ENCODE assay signal across 7 mouse cellular contexts in genomic region chr4:98816807-98817183, GRCm38 (mm10). TPM values are rescaled to one million over a fixed set of nuclear protein-coding genes. Genes with fewer than 3 reads are reported as not detected.
DNase-seq lines count a peak whose midpoint lies in the region; ATAC-seq and TF ChIP-seq lines count a peak whose summit lies in the region.

No protein-coding gene starts in this region.

- no peak overlapping the region for H3K27ac ChIP-seq in liver, adult 2 months (replicated peaks; ENCODE audit: insufficient read depth, low read depth, low read length)
- peak overlapping the region; percentile 70 for H3K27ac ChIP-seq in embryonic facial prominence, embryonic 12.5 days
- no peak overlapping the region for H3K27ac ChIP-seq in hindbrain, embryonic 16.5 days (ENCODE audit: low read depth, low read length)
- H3K27ac ChIP-seq in neural tube, embryonic 13.5 days (replicated peaks) = no peak overlapping the region

- TF ChIP-seq POLR2A in liver, adult 2 months (IDR thresholded peaks at IDR 0.05; ENCODE audit: extremely low read depth, insufficient read depth, low read length) = no peak

- no peak overlapping the region for H3K9ac ChIP-seq in liver, adult 2 months (ENCODE audit: low read depth, low read length)
- peak overlapping the region; percentile 85 for H3K9ac ChIP-seq in embryonic facial prominence, embryonic 12.5 days
- H3K9ac ChIP-seq in hindbrain, embryonic 16.5 days (ENCODE audit: low read depth, low read length) = peak overlapping the region; percentile 79
- H3K9ac ChIP-seq in neural tube, embryonic 13.5 days = peak overlapping the region; percentile 81

- peak overlapping the region; percentile 83 for H3K4me2 ChIP-seq in embryonic facial prominence, embryonic 12.5 days (replicated peaks)
- H3K4me2 ChIP-seq in hindbrain, embryonic 16.5 days (ENCODE audit: low read length) = peak overlapping the region; percentile 94
- peak overlapping the region; percentile 99 for H3K4me2 ChIP-seq in neural tube, embryonic 13.5 days

- no peak for DNase-seq in liver, adult 2 months (ENCODE audit: extremely low read depth, low read depth, low spot score)
- no peak for DNase-seq in liver
- no peak for DNase-seq in T-cell, adult 2 months (ENCODE audit: low spot score)
- no peak for DNase-seq in urinary bladder, adult 18-20 months (ENCODE audit: low spot score in 2 of 2)

- TF ChIP-seq CTCF in liver, adult 2 months (IDR thresholded peaks at IDR 0.05; ENCODE audit: low read depth, low read length) = no peak

- H3K36me3 ChIP-seq in liver, adult 2 months (ENCODE audit: control insufficient read depth, insufficient read depth, low read length) = no peaks in the 10 kb centered on the region
- no peaks in the 10 kb centered on the region for H3K36me3 ChIP-seq in embryonic facial prominence, embryonic 12.5 days
- H3K36me3 ChIP-seq in hindbrain, embryonic 16.5 days (ENCODE audit: control insufficient read depth, insufficient read depth, low read length) = no peaks in the 10 kb centered on the region
- no peaks in the 10 kb centered on the region for H3K36me3 ChIP-seq in neural tube, embryonic 13.5 days

- ATAC-seq in embryonic facial prominence, embryonic 12.5 days (ENCODE audit: insufficient number of reproducible peaks, insufficient read depth, low FRiP score, low TSS enrichment) = peak; percentile 22; the same call in 1 of the 2 replicates
- peak; percentile 27 for ATAC-seq in hindbrain, embryonic 16.5 days
- 0 out of 2 replicates have a peak, but pooled peaks have one; percentile 45 for ATAC-seq in neural tube, embryonic 13.5 days (ENCODE audit: low read depth)

- H3K4me3 ChIP-seq in liver, adult 2 months (ENCODE audit: insufficient read depth, low read depth, low read length) = peak overlapping the region; percentile 47; the same call in 1 of the 2 replicates
- peak overlapping the region; percentile 79 for H3K4me3 ChIP-seq in embryonic facial prominence, embryonic 12.5 days
- peak overlapping the region; percentile 77 for H3K4me3 ChIP-seq in hindbrain, embryonic 16.5 days (ENCODE audit: low read length)
- peak overlapping the region; percentile 74 for H3K4me3 ChIP-seq in neural tube, embryonic 13.5 days

- 4% methylated on average over 14 of the region's 14 CpGs for WGBS in liver, adult 2 months
- WGBS in embryonic facial prominence, embryonic 12.5 days = 1% methylated on average over 14 of the region's 14 CpGs
- WGBS in hindbrain, embryonic 16.5 days = 4% methylated on average over 14 of the region's 14 CpGs
- 1% methylated on average over 14 of the region's 14 CpGs for WGBS in neural tube, embryonic 13.5 days

- peaks cover 10% of the 10 kb centered on the region for H3K27me3 ChIP-seq in liver, adult 2 months (ENCODE audit: control insufficient read depth, insufficient read depth, low read length)
- H3K27me3 ChIP-seq in embryonic facial prominence, embryonic 12.5 days = no peaks in the 10 kb centered on the region
- H3K27me3 ChIP-seq in hindbrain, embryonic 16.5 days (replicated peaks; ENCODE audit: control insufficient read depth, insufficient read depth, low read length) = peaks cover 9% of the 10 kb centered on the region
- peaks cover 53% of the 10 kb centered on the region for H3K27me3 ChIP-seq in neural tube, embryonic 13.5 days

- no peaks in the 10 kb centered on the region for H3K79me2 ChIP-seq in liver, adult 2 months (ENCODE audit: control insufficient read depth, insufficient read depth, low read length)

- no peaks in the 10 kb centered on the region for H3K4me1 ChIP-seq in liver, adult 2 months (ENCODE audit: control insufficient read depth, insufficient read depth, low read length)
- H3K4me1 ChIP-seq in embryonic facial prominence, embryonic 12.5 days = peaks cover 20% of the 10 kb centered on the region
- peaks cover 5% of the 10 kb centered on the region for H3K4me1 ChIP-seq in hindbrain, embryonic 16.5 days (ENCODE audit: control insufficient read depth, insufficient read depth, low read depth, low read length)
- peaks cover 14% of the 10 kb centered on the region for H3K4me1 ChIP-seq in neural tube, embryonic 13.5 days (replicated peaks)

- no peaks in the 10 kb centered on the region for H3K9me3 ChIP-seq in embryonic facial prominence, embryonic 12.5 days
- H3K9me3 ChIP-seq in hindbrain, embryonic 16.5 days (ENCODE audit: control insufficient read depth, low read length) = no peaks in the 10 kb centered on the region
- H3K9me3 ChIP-seq in neural tube, embryonic 13.5 days = no peaks in the 10 kb centered on the region

RNA-seq across cellular contexts. Expression of gene Kank4, which starts 0.5 kb away (rescaled TPM):
- total RNA-seq in liver, adult 2 months (2014; rRNA removed) = 0.07 TPM in 1 of 2 replicates, not detected in the other
- polyA plus RNA-seq in liver, adult 2 months (2012; rRNA removed) = 0.01 and 0.16 TPM in 2 replicates
- polyA plus RNA-seq in embryonic facial prominence, embryonic 12.5 days (2016; fragmentation: Nextera tagmentation; extraction: Ambion mirVana) = 2.7 and 2.8 TPM in 2 replicates
- polyA plus RNA-seq in hindbrain, embryonic 16.5 days (2015; fragmentation: Nextera tagmentation; extraction: Ambion mirVana) = 0.55 and 0.61 TPM in 2 replicates
- polyA plus RNA-seq in neural tube, embryonic 13.5 days (2015; fragmentation: Nextera tagmentation; extraction: Ambion mirVana) = 0.47 and 0.70 TPM in 2 replicates

RNA-seq across cellular contexts. Expression of gene I0C0044D17Rik, which starts 6.8 kb away (rescaled TPM):
- total RNA-seq in liver, adult 2 months (2014; rRNA removed) = not detected in 2 replicates
- polyA plus RNA-seq in liver, adult 2 months (2012; rRNA removed) = not detected in 2 replicates
- not detected in 2 replicates for polyA plus RNA-seq in embryonic facial prominence, embryonic 12.5 days (2016; fragmentation: Nextera tagmentation; extraction: Ambion mirVana)
- not detected in 2 replicates for polyA plus RNA-seq in hindbrain, embryonic 16.5 days (2015; fragmentation: Nextera tagmentation; extraction: Ambion mirVana)
- not detected in 2 replicates for polyA plus RNA-seq in neural tube, embryonic 13.5 days (2015; fragmentation: Nextera tagmentation; extraction: Ambion mirVana)
